Mouse (Mus musculus) bone marrow, adult 2 months (tissue): Measurements from ENCODE around the gene Clec1a.

Experiments
- CTCF ChIP-seq: fragments of 200-500 bp; IDR thresholded peaks from 2 replicates; pipeline ENCODE4 v1.5.1; 2011; ENCODE audit warnings: low read length, control low read depth; ENCODE audit not compliant: control insufficient read depth, insufficient read depth
- POLR2A ChIP-seq: fragments of 200-500 bp; IDR thresholded peaks from 2 replicates; pipeline ENCODE4 v1.6.1; 2011; ENCODE audit warnings: low read depth, mild to moderate bottlenecking, control low read depth, low read length, borderline replicate concordance; ENCODE audit not compliant: control insufficient read depth

GRCm38 (mm10) chr6:129374937-129375471 lies 76.8 kb downstream of the Clec1a start:
- TF ChIP-seq POLR2A: no peak
- no peak for TF ChIP-seq CTCF
